Comparison of ENCODE assay signal across 19 mouse cellular contexts in genomic region chr2:53082501-53082900, GRCm38 (mm10).
DNase-seq lines count a peak whose midpoint lies in the region; ATAC-seq and TF ChIP-seq lines count a peak whose summit lies in the region.
"Had no signal": no experiment of that assay in that cellular context is flagged by ENCODE, and none has a peak within 500 bp of the region (broad histone marks: within the 10 kb centered on the region; RNA-seq: fewer than 3 reads in every experiment).

No protein-coding gene starts in this region.

- 0 out of 2 replicates have a peak, but pooled peaks have one; percentile 19 for ATAC-seq in hindbrain, embryonic 11.5 days (ENCODE audit: low FRiP score)
- ATAC-seq in forebrain, postnatal 0 days, result peak; percentile 34; the same call in 1 of the 2 replicates
- no peak for ATAC-seq in midbrain, embryonic 14.5 days (ENCODE audit: low FRiP score, low TSS enrichment)
- no peak for ATAC-seq in intestine, postnatal 0 days
- ATAC-seq: CD4-positive, CD25-positive, alpha-beta regulatory T cell, adult 4 months; intestine, embryonic 15.5 days; liver, postnatal 0 days; lung, postnatal 0 days had no signal

- no peaks in the 10 kb centered on the region for H3K4me1 ChIP-seq in hindbrain, embryonic 11.5 days (replicated peaks; ENCODE audit: control insufficient read depth, insufficient read depth, low read length)
- no peaks in the 10 kb centered on the region for H3K4me1 ChIP-seq in hindbrain, embryonic 10.5 days (replicated peaks)
- H3K4me1 ChIP-seq in forebrain, postnatal 0 days (ENCODE audit: insufficient read depth), result no peaks in the 10 kb centered on the region
- H3K4me1 ChIP-seq in midbrain, embryonic 14.5 days (ENCODE audit: control insufficient read depth, insufficient read depth, low read length), result no peaks in the 10 kb centered on the region
- no peaks in the 10 kb centered on the region for H3K4me1 ChIP-seq in intestine, postnatal 0 days (replicated peaks; ENCODE audit: control insufficient read depth, insufficient read depth, low read length)
- H3K4me1 ChIP-seq: embryonic facial prominence, embryonic 12.5 days; heart, embryonic 15.5 days; intestine, embryonic 15.5 days had no signal

- H3K4me3 ChIP-seq in hindbrain, embryonic 11.5 days (ENCODE audit: low read depth, low read length), result no peak overlapping the region
- no peak overlapping the region for H3K4me3 ChIP-seq in hindbrain, embryonic 10.5 days
- no peak overlapping the region for H3K4me3 ChIP-seq in forebrain, postnatal 0 days (ENCODE audit: low read depth, low read length)
- H3K4me3 ChIP-seq in midbrain, embryonic 14.5 days (replicated peaks; ENCODE audit: low read depth, low read length), result no peak overlapping the region
- no peak overlapping the region for H3K4me3 ChIP-seq in intestine, postnatal 0 days (ENCODE audit: low read depth, low read length)
- H3K4me3 ChIP-seq: embryonic facial prominence, embryonic 12.5 days; heart, embryonic 15.5 days; intestine, embryonic 15.5 days had no signal

- no peaks in the 10 kb centered on the region for H3K27me3 ChIP-seq in hindbrain, embryonic 11.5 days (ENCODE audit: control insufficient read depth, insufficient read depth, low read length)
- no peaks in the 10 kb centered on the region for H3K27me3 ChIP-seq in hindbrain, embryonic 10.5 days (ENCODE audit: insufficient read depth, poor library complexity, severe bottlenecking)
- H3K27me3 ChIP-seq in forebrain, postnatal 0 days (ENCODE audit: insufficient read depth, low read length), result no peaks in the 10 kb centered on the region
- no peaks in the 10 kb centered on the region for H3K27me3 ChIP-seq in midbrain, embryonic 14.5 days (ENCODE audit: control insufficient read depth, insufficient read depth, low read length)
- no peaks in the 10 kb centered on the region for H3K27me3 ChIP-seq in intestine, postnatal 0 days (replicated peaks; ENCODE audit: control insufficient read depth, insufficient read depth, low read length)
- H3K27me3 ChIP-seq: embryonic facial prominence, embryonic 12.5 days; heart, embryonic 15.5 days; intestine, embryonic 15.5 days had no signal

- H3K9me3 ChIP-seq in hindbrain, embryonic 11.5 days (ENCODE audit: control insufficient read depth, low read length), result no peaks in the 10 kb centered on the region
- no peaks in the 10 kb centered on the region for H3K9me3 ChIP-seq in hindbrain, embryonic 10.5 days
- H3K9me3 ChIP-seq in forebrain, postnatal 0 days (ENCODE audit: low read length), result no peaks in the 10 kb centered on the region
- H3K9me3 ChIP-seq in midbrain, embryonic 14.5 days (ENCODE audit: control insufficient read depth, low read length), result no peaks in the 10 kb centered on the region
- H3K9me3 ChIP-seq in intestine, postnatal 0 days (ENCODE audit: control insufficient read depth), result no peaks in the 10 kb centered on the region
- H3K9me3 ChIP-seq: embryonic facial prominence, embryonic 12.5 days; heart, embryonic 15.5 days; intestine, embryonic 15.5 days had no signal

- no peaks in the 10 kb centered on the region for H3K36me3 ChIP-seq in hindbrain, embryonic 11.5 days (ENCODE audit: control insufficient read depth, insufficient read depth, low read length)
- no peaks in the 10 kb centered on the region for H3K36me3 ChIP-seq in hindbrain, embryonic 10.5 days
- no peaks in the 10 kb centered on the region for H3K36me3 ChIP-seq in forebrain, postnatal 0 days (ENCODE audit: insufficient read depth)
- no peaks in the 10 kb centered on the region for H3K36me3 ChIP-seq in midbrain, embryonic 14.5 days (ENCODE audit: control insufficient read depth, insufficient read depth, low read length)
- H3K36me3 ChIP-seq in intestine, postnatal 0 days (ENCODE audit: control insufficient read depth, insufficient read depth), result no peaks in the 10 kb centered on the region
- H3K36me3 ChIP-seq: embryonic facial prominence, embryonic 12.5 days; heart, embryonic 15.5 days; intestine, embryonic 15.5 days had no signal

- H3K9ac ChIP-seq in hindbrain, embryonic 11.5 days (ENCODE audit: low read depth, low read length), result no peak overlapping the region
- H3K9ac ChIP-seq in forebrain, postnatal 0 days, result no peak overlapping the region
- H3K9ac ChIP-seq in midbrain, embryonic 14.5 days (replicated peaks; ENCODE audit: low read length), result no peak overlapping the region
- no peak overlapping the region for H3K9ac ChIP-seq in intestine, postnatal 0 days (ENCODE audit: low read depth, low read length)
- H3K9ac ChIP-seq: embryonic facial prominence, embryonic 12.5 days; heart, embryonic 15.5 days; intestine, embryonic 15.5 days; liver, postnatal 0 days had no signal

- 77% methylated on average over 5 of the region's 5 CpGs for WGBS in hindbrain, embryonic 11.5 days
- 90% methylated on average over 5 of the region's 5 CpGs for WGBS in hindbrain, embryonic 10.5 days
- WGBS in forebrain, postnatal 0 days, result 30% methylated on average over 5 of the region's 5 CpGs
- WGBS in midbrain, embryonic 14.5 days, result 65% methylated on average over 5 of the region's 5 CpGs
- WGBS in intestine, postnatal 0 days, result 91% methylated on average over 5 of the region's 5 CpGs

- TF ChIP-seq CTCF in brain, embryonic 14.5 days (IDR thresholded peaks at IDR 0.05; ENCODE audit: borderline replicate concordance, extremely low read depth, insufficient read depth, insufficient read length), result no peak
- no peak for TF ChIP-seq CTCF in forebrain, postnatal 0 days (IDR thresholded peaks at IDR 0.05; ENCODE audit: low read depth)
- TF ChIP-seq CTCF in intestine, postnatal 0 days (IDR thresholded peaks at IDR 0.05; ENCODE audit: low read depth), result no peak

- H3K27ac ChIP-seq in hindbrain, embryonic 11.5 days (ENCODE audit: low read depth, low read length), result no peak overlapping the region
- no peak overlapping the region for H3K27ac ChIP-seq in hindbrain, embryonic 10.5 days
- H3K27ac ChIP-seq in forebrain, postnatal 0 days (ENCODE audit: low read depth, low read length), result no peak overlapping the region
- H3K27ac ChIP-seq in midbrain, embryonic 14.5 days (replicated peaks; ENCODE audit: low read depth, low read length), result 0 out of 2 replicates have a peak overlapping the region, but pooled peaks have one; percentile 20
- H3K27ac ChIP-seq in intestine, postnatal 0 days (ENCODE audit: low read depth, low read length), result no peak overlapping the region
- H3K27ac ChIP-seq: embryonic facial prominence, embryonic 12.5 days; heart, embryonic 15.5 days; intestine, embryonic 15.5 days; macrophage had no signal

- no peak for TF ChIP-seq POLR2A in brain, embryonic 14.5 days (IDR thresholded peaks at IDR 0.05; ENCODE audit: borderline replicate concordance, extremely low read depth, insufficient read depth, insufficient read length, poor library complexity, severe bottlenecking)

- no peak overlapping the region for H3K4me2 ChIP-seq in hindbrain, embryonic 11.5 days (replicated peaks; ENCODE audit: low read depth, low read length)
- no peak overlapping the region for H3K4me2 ChIP-seq in forebrain, postnatal 0 days (ENCODE audit: low read depth)
- H3K4me2 ChIP-seq in midbrain, embryonic 14.5 days (ENCODE audit: low read length), result no peak overlapping the region
- no peak overlapping the region for H3K4me2 ChIP-seq in intestine, postnatal 0 days (replicated peaks; ENCODE audit: low read depth)
- H3K4me2 ChIP-seq: embryonic facial prominence, embryonic 12.5 days; heart, embryonic 15.5 days; intestine, embryonic 15.5 days; liver, embryonic 11.5 days had no signal

- no peak for DNase-seq in hindbrain, embryonic 11.5 days (ENCODE audit: low spot score)
- no peak for DNase-seq in hindbrain, embryonic 10.5 days (ENCODE audit: low spot score)
- DNase-seq in brain, embryonic 14.5 days (ENCODE audit: low read depth), result peak; percentile 78
- DNase-seq in forebrain, postnatal 0 days, result peak; percentile 13
- DNase-seq in midbrain, embryonic 14.5 days, result peak; percentile 25
- no peak for DNase-seq in adrenal gland, adult 2 months
- no peak for DNase-seq in frontal cortex, postnatal 36 days (ENCODE audit: low spot score in 2 of 2)
- DNase-seq: cerebellum, adult 9-11 months; liver, postnatal 0 days; right cerebral cortex, postnatal 25 days; spleen, adult 18-20 months had no signal

Comparison
In these comparisons a context has a peak if more than half of its experiments do, and no peak if none do; other contexts are left out.
1. ATAC-seq: peak in hindbrain, embryonic 11.5 days (single experiment) and forebrain, postnatal 0 days (single experiment); none in midbrain, embryonic 14.5 days (single experiment) and intestine, postnatal 0 days (single experiment).
2. DNase-seq: peak in brain, embryonic 14.5 days (single experiment), forebrain, postnatal 0 days (single experiment) and midbrain, embryonic 14.5 days (single experiment); none in hindbrain, embryonic 11.5 days (single experiment), hindbrain, embryonic 10.5 days (single experiment), adrenal gland, adult 2 months (single experiment) and frontal cortex, postnatal 36 days (0 of 2).